Mouse (Mus musculus) kidney, adult 11 months (tissue): ENCODE results near the gene Bphl.

Experiments used
- DNase-seq: peaks from one replicate; pipeline ENCODE4 v3.0.0; 2022

Bphl gene

DNA sequence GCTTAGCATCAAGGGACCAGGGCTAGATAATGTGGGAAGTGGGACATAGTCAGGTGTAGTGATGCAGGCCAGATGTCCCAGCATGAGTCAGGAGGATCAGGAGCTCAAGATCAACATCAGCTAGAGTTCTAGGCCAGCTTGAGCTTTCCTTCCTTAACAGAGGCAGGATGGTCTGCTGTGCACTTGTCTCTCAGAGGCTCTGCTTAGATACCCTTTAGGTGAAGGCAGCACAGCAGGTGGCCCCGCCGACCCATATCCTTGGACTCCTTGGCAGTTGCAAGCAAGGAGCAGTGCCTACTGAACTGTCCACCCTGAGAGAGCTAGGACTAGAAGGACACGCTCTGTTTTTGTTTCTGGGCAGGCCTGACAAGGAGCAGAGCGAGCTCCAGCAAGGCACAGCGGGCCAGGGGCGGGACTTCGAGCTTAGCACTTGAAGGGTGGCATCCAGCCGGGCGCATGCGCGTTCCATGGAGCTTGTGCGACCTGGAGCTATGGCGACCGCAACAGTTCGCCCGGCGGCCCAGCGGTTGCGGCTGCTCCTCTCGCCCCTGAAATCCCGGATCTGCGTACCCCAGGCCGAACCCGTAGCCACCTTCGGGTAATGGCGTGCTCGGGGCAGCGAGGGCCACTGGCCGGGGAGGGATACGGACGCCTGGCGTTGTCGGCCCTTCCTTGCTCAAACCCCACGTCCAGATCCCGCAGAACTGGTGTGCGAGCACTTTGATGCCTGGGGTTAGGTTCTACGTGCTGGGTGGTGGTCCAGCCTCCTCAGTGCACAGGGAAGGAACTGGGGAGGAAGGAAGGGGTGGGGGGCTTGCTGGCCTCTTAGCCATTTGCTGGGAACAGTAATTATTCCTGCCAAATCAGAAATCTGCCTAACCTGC lies at the start of gene Bphl:
Gene Bphl, plus strand, starts transcription at position 426 of the 884 bp plus-strand sequence.
- peak; percentile 96 for DNase-seq

DNA sequence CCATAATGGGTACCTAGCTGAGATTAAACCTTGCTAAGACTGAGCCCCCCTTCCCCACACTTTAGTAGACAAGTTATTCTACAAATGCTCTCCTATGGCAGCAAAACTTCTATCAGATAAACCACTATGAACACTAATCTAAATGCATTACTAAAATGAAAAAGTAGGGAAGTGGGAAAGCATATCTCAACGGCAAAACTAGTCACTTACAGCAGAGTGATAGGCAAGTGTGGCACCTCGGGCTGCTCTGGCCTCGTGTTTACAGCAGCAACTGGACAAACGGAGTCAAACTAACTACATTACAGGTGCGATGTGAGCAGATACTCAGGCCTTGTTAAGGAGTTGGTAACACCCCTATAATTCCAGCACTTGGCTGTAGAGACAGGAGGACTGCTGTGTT lies 47.8 kb upstream of the Bphl start:
- DNase-seq, result no peak

DNA sequence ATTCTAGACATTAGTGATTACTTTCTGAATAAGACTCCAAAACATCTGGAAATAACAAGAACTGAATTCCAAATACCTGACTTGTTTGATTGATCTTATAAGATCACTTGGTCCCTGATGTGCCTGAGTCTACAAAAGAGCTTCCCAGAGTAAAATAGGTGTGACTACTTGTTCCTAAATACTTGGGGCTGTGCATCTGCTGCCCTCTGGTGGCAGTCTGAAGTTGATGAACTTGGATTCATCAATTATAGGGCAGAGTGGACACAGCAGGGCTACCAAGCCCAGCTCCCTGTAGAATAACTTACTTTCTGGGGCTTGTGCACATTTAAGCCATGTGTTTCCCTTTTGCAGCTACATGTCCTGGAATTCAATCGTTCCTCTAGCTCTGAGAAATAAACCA lies 42.2 kb upstream of the Bphl start:
- DNase-seq, result peak; percentile 64

DNA sequence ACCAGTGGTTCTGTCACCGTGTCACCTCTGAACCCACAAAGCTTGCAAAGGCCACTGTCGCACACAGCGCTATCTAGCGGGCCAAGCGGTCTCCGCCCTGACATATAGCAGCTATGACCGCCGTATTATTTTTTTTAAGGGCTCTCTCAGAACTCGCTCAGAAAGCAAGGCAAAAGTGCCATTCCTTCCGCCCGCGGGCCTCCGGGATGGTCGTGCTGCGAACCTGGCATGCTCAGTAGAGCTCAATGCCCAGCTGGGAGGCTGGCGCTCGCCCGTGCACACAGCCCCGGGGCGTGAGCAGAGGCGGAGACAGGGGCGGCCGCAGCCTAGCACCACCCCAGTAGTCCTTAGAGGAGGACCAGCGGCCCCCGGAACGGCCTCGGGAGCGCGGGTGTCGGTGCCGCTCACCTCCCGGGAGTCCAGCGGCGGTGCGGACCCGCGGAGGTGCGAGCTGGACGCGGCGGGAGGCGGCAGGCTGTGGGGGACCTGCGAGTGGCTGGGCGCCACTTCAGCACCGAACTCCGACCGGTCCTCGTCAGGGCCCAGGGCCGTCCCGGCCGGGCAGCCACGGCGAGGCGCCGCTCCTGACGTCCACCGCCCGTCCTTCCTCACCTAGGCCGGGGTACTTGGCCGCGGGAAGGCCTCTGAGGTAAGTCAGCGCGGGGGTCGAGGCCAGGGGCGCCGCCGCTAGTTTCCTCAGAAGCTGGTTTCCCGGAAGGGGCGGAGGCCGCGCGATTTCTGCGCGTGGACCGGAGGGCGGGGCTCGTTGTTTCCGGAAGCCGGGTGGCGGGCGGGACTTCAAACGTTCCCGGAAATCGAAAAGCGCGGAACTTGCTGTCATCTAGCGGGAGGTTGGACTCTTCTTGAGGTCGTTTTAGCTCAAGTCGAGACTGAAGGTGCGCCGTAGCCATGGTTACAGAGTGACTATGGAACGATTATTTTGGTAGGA lies 35.1 kb upstream of the Bphl start, which contains the start of the genes Ripk1 and Serpinb6a:
Gene Ripk1, plus strand, starts transcription at position 306 of the 949 bp plus-strand sequence.
Gene Serpinb6a, minus strand, starts transcription at position 737 of the 949 bp plus-strand sequence.
- peak; percentile 90 for DNase-seq

DNA sequence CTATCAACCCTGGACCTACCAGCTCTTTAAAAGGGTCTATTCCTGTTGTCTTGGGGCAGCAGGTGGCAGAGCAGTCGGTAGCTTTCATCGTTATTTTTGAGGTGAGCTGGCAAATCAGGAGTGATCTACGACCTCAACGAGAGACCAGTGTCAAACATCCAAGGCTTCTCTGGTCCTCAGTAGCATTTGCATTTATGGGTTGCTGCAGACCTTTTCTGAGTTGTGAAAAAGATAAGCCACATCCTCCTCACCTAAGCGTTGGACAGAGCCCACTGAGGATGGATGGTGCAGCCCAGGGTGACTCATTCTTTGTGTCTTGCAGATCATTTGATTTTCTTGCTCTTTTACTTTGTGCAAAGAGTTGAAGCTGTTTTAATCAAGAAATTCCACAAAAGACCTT lies 34.3 kb upstream of the Bphl start:
- DNase-seq, result no peak

DNA sequence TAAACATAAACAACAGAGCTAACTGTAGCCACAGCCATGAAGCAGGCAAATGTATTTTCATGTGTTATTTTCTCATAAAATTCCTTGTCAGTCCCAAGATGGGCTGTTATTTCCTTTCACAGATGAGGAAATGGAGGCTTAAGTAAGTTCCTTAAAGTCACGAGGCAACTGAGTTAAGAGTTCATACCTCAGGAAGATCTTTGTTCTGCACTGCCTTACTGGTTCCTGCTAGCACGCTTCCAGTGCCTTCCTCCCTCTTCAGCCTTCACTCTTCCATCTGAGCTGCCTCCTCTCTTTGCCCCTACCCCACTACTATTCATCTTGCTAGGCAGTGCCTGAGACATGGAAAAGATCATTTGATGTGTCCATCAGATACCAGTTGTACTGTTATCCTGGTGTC lies 30.2 kb upstream of the Bphl start:
- no peak for DNase-seq

DNA sequence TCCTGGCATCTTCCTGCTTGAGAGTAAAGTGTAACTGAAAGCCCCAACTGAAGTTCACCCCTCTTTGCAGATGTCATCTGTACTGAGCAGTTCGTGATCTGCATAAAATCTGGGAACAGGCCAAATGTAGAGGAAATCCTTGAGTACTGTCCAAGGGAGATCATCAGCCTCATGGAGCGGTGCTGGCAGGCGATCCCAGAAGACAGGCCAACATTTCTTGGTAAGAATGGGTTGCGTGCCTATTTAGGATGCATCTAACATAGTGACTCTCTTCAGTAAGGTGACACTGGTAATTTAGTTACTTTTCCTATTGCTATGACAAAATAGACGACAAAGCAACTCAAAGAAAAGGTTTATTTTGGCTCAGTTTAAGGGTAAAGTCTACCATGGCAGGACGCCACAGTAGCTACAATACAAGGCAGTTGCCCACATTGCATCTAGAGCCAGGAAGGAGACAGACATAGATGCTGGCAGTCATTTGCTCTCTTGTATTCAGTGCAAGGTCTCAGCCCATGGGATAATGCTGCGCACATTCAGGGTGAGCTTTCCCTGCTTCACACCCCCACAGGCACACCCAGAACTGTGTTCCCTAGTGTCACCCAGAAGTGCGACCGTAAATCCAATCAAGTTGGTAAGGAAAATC lies 20.3 kb upstream of the Bphl start:
- DNase-seq, result no peak

DNA sequence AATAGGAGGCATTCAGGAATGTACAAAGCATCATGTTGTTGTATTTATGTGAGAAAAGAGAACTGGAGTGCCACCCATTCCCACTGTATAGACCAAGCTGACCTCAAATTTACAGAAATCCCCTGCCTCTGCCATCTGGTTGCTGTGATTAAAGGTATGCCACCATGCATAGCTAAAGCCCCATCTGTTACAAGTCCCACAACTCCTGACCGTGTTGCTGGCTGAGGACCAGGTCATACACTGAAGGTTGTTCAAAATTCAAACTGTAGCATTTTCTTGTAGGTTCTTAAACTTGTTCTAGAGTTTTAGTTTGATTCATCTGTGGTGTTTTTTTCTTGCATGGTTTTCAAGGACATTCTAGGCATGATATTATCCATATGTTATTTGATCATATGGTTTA lies 18.9 kb upstream of the Bphl start:
- DNase-seq, result no peak

DNA sequence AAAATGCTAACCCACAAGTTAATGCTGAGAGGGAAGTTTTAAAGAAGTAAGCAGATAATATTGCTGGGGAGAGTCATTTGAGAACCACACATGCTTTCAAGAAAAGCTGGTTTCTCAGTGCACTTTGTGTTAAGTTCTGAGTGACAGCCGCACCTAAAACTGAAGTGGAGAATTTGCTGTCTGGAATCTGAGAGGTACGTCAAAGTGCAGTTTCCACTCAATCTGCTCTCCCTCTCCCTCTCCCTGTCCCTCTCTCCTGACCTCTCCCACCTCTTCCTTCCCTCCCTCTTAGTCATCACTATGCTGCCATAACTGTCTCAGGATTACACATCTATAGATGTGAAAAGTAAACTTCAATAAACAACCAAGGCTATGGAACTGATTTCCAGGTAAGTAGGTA lies 15.4 kb upstream of the Bphl start:
- no peak for DNase-seq

DNA sequence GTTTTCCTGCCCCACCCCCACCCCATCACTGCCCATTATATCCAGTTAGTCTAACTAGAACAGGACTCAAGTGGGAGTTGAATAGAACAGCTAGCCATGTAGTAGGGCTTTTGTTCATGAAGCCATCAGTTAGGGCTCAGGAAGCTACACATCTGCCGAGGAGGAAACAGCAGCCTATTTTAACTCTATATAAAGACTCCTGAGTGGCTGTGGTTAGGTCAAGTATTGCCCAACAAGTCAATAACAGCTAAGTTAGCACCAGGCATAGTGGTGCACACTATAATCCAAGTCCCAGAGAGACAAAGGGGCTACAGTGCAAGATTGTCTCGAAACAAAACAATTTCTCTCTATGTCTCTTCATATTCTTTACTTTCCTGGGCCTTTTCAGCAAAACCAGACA lies 5.4 kb upstream of the Bphl start:
- no peak for DNase-seq

DNA sequence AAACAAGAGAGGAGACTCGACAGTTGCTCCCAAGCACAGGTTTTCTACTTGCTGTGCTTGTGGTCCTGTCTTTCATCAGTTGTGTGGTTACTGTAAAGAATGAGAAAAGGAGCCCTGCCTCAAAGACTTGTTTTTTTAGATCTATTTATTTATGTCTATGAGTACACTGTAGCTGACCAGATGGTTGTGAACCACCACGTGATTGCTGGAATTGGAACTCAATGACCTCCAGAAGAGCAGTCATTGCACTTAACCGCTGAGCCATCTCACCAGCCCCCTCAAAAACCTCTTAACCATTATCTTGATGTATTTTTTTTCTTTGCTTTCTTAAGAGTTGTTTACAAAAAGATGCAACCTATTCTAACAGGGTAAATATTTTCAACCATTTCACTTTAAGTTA lies 2.0 kb upstream of the Bphl start:
- DNase-seq, result no peak

DNA sequence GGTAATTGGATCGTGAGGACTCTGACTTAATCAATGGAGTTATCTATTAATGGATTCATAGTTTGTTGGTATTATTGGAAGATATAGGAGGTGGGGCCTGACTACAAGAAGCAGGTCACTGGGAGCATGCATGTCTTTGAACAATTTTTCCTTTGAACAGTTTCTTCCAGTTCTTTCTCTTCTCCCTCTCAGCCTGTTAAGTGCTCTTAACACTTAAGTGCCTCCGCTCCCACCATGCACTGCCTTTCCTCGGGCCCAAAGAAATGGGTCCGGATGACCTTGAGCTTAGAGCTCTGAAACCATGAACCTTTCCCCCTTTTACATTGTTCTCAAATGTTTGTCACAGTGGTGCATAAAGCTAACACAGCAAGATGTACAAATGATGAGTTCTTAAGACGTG lies 671 bp upstream of the Bphl start:
- no peak for DNase-seq

DNA sequence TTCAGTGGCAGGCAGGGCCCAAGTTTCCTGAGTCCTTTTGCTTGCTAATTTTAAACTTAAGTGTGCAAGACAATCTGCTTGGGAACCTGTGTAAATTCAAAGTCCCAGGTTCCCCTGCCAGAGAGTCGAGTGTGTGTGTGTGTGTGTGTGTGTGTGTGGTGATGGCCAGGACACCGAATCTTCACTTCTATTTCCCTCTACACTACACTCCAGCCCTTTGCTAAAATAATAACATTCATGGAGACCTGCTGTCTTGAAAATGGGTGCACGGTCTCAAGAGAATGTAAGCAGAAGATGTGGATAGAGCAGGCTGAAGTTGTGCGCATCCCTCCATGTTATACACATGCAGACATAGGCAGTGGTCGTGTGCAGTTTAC lies 647 bp downstream of the Bphl start:
- DNase-seq, result no peak

DNA sequence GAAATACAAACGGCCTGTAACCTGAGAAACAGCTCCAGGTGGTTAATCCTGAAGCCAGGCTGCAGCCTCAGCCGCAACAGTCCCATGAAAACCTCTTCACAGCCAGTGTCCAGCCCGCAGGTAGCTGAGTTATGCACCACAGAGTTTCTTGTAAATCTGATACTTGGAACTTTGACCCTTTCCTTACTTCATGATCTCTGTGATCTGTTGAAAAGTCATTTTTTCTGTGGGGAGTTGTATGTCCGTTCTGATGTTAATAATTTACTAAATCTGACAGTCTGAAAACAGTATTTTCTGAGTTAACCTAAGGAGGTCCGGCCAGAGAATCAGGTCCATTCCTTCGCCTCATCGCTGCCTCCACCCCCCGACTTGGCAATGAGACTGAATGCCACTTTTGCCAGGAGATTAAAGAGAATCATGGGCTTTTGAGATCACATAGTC lies 1.5 kb downstream of the Bphl start:
- peak; percentile 76 for DNase-seq

DNA sequence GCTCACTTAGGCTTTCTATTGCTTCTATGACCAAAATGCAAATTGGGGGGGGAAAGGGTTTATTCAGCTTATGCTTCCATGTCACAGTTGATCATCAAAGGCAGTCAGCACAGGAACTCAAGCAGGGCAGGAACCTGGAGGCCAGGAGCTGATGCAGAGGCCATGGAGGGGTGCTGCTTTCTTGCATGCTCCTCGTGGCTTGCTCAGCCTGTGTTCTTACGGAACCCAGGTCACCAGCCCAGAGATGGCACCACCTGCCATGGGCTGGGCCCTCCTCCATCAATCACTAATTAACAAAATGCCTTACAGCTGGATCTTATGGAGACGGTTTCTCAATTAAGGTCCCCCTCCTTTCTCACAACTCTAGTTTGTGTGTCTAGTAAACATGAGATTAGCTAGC lies 2.7 kb downstream of the Bphl start:
- peak; percentile 40 for DNase-seq

DNA sequence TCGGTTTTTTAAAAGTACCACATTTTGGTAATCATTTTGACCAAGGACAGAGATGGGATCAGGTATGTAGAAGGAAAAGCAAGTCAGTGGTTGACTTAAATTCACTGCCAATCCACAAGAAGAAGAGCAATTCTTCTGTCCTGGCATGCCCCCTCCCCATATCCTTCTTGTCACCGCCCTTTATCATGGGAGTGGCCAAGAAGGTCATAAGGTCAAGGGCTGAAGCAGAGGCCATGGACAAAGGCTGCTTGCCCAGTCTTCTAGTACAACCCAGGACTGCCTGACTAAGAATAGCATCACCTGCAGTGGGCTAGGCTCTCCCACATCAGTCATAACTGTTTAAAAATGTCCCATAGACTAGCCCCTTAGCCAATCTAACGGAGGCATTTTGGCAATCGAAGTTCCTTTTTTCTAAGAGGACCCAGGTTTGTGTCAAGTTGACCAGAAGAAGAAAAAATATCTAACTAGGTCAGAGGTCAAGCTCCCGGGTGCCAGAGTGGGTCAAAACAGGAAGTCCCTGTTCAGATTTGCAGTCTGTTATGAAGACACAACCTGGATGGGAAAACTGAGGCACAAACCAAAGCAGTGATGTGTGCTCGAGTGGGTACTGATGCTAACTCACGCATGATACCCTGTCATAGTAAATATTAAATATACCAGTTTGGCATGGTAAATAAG lies 6.5 kb downstream of the Bphl start:
- DNase-seq, result no peak

DNA sequence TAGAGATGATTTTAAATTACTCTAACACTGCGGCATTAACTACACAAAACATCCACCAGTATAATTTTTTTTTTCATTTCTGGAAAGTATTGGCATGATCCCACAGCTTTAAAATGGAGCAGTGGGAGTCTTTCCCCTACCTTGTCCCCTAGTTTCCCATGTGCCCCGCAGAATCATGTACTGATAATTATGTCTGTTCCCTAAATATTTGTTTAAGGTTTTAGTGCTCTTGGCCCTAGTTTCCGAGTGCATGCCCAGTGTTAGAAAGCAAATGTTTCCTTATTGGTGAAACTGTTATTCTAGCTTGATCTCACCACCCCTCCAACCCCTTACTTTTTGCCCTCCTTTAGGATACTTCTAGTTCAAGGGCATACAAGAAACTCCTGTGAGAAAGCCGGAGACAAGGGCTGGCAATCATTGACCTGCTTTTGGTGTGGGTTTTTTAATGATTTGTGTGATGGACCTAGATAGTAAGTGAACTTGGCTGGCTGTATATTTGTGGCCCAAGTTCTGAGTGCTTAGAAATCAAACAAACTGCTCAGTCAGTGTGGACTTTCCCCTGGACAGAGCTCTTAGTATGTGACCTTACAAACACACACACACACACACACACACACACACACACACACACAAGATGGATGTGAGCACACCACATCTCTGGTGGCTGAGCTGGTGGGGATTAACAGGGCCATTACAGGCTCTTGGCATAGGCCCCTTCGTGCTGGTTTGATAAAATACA lies 8.3 kb downstream of the Bphl start:
- DNase-seq, result peak; percentile 88

DNA sequence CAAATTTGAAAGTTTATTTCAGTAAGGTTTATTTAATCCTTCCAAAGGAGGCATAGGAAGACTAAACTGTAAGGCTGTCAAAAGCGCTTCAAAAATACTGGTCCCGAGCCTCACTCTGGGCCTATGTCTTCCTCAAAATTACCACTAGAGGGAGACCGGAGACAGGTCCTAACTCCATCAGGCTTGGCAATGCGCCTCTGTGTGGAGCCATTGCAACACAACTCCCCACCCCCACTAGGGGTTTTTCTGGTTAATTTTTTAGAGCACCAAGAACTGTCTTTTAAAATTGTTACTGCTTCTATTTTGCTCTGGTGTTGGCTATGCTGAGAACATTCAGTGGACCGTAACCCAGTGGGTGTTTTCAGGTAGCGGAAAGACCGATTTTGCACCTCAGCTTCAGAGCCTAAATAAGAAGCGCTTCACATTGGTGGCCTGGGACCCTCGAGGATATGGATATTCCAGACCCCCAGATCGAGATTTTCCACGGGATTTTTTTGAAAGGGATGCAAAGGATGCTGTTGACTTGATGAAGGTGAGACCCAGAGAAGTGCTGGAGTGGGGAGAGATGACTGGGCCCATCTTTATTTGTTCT lies 9.1 kb downstream of the Bphl start:
- DNase-seq, result peak; percentile 91

DNA sequence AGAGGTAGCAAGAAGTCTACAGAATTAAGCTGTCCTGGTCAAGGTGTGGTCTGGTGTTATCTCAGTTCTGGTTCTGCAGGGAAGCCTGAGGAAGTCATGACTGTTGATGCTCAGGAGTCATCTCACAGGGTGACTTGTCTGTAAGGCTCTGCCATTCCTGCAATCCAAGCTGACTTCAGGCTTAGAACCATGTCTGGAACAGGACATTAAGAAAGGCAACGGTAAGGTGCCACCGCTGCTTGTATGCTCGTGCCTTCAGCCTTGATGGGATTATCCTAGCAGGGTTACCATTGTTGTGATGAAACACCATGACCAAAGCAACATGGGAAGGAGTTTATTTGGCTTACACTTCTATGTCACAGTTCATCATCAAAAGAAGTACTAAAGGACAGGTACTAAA lies 10.1 kb downstream of the Bphl start:
- no peak for DNase-seq

DNA sequence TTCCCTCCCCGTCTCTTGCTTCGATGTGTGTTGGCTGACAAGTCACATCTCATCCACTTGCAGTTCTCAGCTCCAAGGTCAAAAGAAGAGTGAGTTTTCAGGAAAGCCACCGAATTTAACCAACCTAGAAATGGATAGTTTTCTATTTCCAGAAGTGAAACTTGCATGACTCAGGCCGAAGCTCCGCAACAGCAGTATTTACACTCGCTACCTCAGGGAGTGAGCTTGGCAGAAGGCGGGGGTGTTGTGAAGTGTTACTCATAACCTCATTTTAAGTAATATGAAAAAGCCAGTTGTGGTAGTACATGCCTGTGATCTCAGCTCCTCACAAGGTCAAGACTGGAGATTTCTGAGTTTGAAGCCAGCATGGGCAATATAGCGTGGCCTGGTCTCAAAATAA lies 13.1 kb downstream of the Bphl start:
- no peak for DNase-seq

DNA sequence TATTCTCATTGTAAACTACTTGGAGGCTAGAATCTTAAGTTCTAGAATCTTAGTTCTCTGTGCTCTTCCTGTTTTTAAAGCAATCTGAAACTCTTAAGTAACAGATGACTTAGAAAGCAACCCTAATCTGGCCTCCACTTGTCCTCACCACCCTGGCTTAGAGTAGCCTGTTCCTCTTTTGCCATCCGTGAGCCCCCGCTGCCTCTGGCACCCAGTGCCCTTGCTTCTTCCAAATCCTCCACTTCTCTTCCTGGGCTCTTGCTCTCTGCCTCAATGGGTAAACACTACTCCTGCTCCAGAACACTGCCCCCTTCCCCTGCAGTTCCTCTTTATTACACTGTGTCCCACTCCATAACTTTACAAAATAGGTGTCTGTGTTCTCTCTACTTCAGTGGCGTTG lies 14.3 kb downstream of the Bphl start:
- no peak for DNase-seq
